Mouse (Mus musculus) left cerebral cortex, adult 18-20 months (tissue): ENCODE measurements around the gene Nrxn1. TPM values are rescaled to one million over a fixed set of nuclear protein-coding genes. Genes with fewer than 3 reads are reported as not detected.
"Not testable (repeated sequence)": the region's sequence is repeated elsewhere in the genome, so short reads cannot be mapped to it uniquely, and the experiment has no call there.

Experiments used
- DNase-seq, 2 experiments: peaks; one replicate each; pipeline ENCODE4 v3.0.0; 2021 to 2022; ENCODE audit warnings: low spot score in 2 of 2, mixed read lengths in 1 of 2
- total RNA-seq, 2 experiments: library from RNA; stranded (reverse); gene quantifications; 2 replicates each; pipeline ENCODE4 v1.2.3; 2021

The Nrxn1 gene
- total RNA-seq, 2 experiments from 2014 or later, result 499 to 523 TPM

DNA sequence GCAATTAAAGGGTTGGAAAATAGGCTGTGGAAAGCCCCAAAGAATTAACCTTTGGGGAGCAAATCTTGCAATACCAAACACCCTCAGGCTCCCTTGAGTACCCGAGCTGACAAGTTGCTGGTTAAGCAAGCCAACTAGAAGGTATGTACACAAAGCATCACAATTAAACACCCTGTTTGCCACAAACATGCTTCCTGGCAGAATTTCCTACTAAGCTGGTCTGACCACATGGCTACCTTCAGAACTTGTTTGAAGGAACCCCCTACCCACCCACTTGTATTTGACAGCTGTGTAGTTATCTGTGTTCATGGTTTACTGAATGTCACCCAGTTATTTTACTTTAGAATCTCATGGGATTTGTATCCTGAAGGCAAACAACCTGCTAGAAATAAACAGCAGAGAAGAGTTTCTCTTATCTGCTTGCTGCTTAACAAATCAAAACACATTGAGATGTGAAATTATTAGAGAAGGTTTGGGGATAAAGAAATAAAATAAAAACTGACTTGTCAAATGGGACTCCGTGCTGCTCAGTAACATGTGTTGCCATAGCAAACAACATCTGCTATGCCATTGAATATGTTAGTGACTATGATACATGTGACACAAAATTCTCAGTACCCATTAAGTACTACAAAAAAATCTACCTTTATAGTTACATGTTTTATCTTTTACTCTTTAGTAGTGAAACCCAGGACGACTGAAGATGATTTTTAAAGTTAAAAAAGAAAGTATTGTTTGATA lies 746.0 kb downstream of the Nrxn1 start:
- no peak for DNase-seq

DNA sequence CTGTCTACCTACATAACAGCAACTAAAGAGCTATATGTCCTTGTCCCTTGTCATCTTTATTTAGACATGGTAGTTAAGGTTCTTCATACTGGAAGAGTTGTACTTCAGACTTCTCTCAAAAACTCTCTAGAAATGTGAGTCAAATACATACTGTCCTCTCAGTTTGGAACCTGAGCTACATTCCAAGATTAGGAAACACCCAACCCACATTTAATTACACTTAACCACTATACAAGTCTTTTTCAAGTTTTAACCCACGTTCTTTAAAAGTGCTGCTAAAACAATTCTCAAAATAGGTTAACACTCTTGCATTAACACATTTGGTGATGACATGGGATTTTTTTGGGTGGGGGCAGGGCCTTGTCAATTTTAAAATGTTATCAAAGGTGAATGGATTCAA lies 759.4 kb downstream of the Nrxn1 start:
- no peak for DNase-seq

DNA sequence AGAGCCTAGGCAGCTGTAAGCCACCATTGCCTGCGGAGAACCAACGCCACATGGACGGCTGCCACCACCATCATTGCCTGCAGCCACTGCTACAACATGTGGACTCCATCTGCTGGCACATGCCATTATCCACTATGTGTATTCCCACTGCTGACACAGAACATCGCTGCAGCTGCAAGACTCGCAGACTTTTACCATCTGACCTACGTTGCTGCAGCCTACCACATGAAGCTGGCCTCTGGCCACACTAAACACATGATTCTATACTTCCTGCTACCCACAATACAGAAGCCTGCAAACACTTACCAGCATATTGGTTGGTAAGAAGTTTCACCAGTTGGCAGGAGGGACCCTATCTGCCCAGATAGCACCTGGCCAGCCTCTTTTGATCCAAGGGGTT lies 769.2 kb downstream of the Nrxn1 start:
- no peak for DNase-seq

DNA sequence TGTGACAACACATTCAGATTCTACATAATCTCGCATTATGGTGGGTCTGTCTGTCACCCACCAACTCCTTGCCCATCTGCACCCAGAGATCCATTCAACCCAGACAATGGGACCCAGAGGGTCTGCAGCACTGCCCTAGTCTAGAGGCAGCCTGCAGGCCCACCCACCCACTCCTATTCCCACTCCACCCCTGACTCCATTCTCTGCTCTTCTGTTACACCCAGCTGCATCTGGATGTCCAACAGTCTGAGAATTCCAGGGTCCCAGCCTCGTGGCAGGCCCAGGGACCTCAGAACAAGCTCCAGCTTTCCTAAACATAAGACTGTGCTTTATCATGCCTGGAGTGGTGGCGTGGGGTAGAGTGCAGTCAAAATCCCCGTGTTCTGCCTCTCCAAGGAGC lies 820.6 kb downstream of the Nrxn1 start:
- DNase-seq, result no peak

DNA sequence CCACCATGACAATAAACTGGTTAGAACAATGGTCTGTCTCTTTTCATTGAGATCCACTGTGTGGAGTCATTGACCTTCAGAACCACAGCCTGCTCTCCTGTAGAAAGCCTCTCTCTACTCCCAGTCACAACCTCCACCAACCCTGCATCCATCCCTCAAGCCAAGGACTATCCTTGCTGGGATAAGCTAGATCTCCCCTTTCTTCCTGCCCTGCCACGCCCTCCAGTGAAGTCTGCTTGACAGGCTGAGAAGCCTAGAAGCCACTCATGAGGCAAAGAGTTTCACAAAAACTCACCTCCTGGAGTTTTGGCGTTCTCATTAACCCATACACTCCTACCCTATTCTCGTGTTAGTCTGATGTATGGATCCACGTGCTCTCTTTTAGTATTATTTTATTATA lies 821.7 kb downstream of the Nrxn1 start:
- no peak for DNase-seq

DNA sequence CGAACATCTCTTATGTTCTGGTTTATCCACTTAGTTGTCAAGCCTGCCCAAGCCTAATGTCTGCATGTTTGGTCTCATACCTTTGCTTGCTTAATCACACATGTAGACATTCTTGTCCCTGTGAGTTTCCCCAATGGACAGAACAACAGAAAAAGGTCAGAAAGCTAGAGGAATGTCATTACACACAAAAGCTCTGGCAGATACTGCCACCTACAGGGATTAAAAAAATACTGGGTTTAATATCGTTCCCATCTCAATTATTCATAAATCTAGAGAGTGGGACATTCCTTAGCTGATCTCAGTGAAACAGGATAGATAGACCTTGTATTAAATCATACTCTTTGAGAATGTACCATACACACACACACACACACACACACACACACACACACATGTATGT lies 823.7 kb downstream of the Nrxn1 start:
- no peak for DNase-seq

DNA sequence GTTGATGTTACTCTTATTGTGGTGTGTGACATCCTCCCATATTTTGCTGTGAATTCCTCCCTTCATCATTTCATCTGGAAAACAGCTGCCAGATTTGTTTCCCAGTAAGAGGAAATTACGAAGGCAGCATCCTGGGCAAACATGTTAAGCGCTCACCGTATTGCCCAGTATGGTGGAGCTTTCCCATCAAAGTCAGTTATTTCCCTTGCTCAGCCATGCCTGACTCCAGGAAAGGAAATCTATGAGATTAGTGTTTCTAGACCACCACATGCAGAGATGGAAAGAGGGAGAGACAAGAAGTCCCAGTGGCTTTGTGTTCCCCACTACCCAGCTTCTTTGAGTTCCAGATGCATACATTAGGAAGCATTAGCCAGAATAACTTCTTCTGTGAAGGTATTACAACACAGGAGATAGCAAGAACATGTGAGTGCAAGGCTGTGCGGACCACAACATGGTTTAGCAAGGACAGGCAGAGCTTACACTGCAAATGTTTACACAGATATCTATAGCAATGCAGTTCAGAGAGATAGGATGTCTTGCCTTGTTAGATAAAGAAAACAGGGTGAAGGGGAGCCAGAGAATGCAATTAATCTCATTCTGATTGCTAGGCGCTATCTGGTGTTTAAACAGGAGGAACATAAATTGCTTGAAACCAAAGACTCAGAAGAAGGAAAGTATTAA lies 839.3 kb downstream of the Nrxn1 start:
- DNase-seq, result no peak

DNA sequence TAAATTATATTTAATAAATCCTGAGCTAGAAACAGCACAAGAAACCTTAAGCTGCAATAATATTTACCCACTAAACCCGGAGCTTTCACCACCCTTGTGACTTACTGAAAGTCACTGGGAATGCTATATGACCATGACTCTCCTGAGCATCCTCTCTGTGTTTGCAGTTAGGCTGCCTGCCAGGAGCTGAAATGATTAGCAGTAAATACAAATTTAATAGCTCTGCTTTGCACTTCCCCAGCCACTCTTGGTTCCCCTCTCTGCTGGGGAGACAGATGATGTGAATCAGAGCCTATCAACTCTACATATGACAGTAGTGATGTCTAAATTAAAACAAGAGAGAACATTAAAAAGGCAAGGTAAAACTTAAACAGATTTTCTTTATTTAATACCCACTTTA lies 840.7 kb downstream of the Nrxn1 start:
- no peak for DNase-seq

DNA sequence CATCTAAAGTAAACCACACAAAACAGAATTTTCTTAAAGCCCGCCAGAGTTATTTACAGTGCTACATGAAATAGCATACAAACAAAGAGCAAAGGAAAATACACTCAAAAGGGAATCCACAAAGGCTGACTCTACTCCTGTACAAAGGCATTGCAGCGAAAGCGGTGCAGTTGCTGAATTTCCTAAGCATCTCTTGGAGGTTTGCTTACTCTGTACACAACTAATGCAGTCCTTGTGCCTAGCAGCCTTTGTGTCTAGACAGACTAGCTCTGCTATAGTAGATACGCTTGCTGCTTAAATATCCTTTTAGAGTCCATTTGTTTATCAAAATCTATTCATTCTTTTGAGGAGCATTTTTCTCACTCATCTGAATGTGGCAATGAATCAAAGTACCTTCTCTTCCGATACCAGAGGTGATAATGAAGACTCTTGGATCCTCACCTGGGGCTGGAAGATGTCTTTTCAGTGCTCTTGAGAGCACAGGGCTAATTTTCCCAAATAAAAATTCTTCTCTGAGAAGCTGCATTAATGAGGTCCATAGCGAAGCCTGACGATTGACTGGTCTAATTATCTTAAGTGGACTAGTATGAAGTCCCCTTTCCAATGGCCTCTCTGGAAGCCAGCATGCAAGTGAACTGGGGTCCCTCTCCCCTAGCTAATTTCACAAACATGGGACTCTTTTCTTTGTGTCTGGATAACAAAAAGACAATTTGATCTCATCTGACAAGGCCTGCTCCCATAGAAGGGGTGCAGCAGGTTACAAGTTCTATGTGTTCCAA lies 845.6 kb downstream of the Nrxn1 start:
- DNase-seq, result no peak

DNA sequence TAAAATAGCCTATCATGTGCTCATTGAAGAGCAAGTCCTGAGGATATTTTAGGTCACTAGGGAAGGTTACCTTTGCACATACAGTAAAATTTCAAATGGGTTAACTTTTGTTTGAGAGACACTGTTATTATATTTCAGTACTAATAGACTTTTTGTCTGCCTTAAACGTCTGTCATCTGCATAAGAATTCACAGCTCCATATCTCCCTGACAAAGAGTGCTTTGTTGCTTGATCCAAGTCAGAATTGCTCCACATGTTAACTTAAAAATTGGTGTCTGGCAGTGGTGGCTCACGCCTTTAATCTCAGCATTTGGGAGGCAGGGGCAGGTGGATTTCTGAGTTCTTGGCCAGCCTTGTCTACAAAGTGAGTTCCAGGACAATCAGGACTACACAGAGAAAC lies 848.5 kb downstream of the Nrxn1 start:
- DNase-seq, result no peak

DNA sequence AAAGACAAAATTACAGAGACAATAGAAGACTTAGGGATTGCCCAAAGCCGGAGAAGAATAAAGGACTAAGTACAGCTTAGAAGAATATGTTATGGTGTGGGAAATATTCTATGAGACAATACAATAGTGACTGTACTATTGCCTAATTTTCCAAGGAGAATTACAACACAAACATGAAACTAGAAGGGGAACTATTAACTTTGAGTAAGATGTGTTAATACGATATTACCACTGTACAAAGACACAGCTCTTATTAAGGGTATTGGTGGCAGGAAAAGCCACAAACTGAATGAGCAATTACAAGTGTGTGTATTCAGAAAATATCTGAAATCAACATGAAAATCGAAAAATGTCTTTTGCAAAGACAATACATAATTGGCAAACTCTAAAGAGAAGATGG lies 853.9 kb downstream of the Nrxn1 start:
- no peak for DNase-seq

DNA sequence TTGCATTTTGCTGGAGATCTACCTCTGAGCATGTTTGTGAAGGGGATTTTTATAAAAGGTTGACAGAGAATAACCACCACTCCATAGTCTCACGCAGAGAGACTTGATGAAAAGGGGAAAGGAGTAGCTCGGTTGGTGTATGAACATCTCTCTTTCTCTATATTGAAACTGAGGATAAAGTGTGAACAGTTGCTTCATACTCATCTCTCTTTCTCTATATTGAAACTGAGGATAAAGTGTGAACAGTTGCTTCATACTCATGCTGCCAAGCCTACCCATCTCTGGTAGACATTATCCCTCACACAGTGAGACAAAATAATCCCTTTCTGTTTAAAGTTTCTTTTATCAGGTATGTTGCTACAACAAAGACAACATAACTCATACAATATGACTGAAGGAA lies 854.4 kb downstream of the Nrxn1 start:
- no peak for DNase-seq

DNA sequence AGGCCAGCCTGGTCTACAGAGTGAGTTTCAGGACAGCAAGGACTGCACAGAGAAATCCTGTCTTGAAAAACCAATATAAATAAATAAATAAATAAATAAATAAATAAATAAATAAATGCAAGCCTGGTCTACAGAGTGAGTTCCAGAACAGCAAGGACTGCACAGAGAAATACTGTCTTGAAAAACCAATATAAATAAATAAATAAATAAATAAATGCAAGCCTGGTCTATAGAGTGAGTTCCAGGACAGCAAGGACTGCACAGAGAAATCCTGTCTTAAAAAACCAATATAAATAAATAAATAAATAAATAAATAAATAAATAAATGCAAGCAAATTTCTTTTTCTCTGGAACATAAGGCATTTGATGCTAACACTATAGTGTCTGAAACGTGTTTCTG lies 857.2 kb downstream of the Nrxn1 start:
- DNase-seq, result not testable (repeated sequence)

DNA sequence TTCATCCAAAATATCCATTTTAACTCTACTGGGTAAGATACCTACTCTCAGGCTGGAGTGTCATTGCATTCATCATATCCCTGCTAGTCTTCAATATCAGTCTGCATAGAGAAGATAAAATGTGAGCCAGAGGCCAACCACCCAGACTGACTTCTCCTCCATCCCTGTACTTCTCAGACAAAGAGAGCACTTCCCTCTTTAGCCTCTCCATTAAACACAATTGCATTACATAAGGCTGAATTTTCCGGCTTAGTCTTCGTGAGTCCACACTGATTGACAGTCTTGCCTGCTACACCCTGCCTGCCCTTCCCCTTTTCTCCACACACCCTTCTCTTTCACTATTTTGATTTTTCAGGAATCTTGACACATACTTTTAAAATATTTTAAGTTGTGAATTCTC lies 858.1 kb downstream of the Nrxn1 start:
- DNase-seq, result no peak

DNA sequence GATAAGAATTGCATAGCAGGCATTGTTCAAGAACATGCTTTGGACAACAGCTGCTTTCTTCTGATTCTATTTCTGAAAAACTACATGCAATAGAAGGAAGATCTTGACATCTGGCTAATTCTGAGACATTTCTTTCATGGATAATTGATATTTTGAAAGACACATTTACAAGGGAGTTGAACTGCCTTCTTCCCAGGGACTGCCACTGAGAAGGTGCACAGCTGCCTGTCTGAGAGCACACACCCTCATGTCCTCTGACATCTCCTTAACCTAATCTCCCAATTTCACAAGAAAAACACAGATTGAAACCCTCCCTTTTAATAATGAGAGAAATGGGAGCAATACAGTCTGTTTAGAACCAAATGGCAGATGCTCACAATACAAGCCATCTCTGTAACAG lies 884.3 kb downstream of the Nrxn1 start:
- no peak for DNase-seq

DNA sequence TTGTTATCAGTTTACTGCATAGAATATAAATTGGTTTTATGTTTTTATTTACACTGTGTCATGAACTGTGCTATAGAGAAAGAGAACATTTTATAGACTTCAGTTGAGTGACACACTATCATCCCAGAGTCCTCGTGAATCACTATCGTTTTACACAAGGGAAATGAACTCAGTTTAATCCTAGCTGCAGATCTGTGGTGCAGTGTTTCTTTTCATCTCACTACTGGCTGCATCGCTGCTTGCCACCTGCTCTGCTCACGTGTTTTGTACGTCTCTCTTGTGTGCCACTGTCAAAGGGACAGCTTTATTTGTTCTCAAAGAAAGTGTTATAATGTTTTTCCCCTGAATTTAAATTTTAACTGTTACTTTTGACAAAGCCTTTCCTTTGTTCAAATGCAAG lies 885.3 kb downstream of the Nrxn1 start:
- no peak for DNase-seq

DNA sequence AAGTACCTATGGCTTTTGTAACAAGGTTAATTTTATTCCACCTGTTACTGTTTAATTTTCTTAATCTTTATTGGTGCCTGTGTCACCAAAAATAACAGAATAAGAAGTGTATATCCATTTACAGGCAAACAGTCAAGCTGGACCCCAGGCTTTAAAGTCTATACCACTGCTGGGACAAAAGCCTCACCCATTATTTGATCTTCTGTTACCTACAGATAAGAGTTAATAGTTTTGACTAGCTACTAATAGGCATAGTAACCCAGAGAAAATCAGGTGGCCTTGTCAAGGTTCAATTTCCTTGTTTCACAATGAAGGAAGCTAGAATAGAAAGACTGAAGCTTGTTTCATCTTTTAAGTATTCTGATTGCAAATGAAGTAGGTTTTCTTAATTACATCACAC lies 888.9 kb downstream of the Nrxn1 start:
- no peak for DNase-seq

DNA sequence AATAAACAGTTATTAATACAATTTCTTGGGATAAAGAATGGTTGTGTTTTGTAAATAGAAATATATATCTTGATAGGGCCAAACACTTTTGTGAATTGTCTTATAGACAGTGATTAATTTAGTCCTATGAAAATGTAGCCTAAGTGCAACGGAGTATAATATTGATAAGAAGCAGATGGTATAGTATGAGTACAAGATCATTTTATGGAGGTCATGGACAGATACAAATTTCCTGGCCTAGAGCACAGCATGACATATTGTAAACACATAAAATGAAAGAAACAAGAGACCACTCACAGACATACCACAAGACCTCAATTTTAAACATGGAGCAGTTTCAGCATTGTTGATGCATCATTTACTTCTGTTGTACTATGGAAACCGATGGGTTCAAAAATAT lies 890.1 kb downstream of the Nrxn1 start:
- no peak for DNase-seq

DNA sequence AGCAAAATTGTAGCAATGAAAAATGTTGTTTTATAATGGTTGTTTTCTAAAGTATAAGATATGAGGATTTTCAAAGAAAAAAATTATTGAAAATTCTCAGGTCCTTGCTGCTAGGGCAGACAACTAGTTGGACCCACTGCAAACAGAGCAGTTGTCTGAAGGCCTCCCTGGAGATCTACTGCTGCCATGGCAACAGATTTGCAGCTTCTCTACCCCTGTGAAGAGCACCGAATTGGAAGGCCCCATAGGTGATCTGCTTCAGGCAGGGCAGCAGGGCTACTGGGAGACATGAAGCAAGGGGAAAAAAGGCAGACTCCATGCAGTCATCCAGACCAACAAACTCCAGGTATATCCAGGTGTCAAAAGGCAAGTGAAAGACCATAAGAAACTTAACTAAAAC lies 896.1 kb downstream of the Nrxn1 start:
- DNase-seq, result no peak

DNA sequence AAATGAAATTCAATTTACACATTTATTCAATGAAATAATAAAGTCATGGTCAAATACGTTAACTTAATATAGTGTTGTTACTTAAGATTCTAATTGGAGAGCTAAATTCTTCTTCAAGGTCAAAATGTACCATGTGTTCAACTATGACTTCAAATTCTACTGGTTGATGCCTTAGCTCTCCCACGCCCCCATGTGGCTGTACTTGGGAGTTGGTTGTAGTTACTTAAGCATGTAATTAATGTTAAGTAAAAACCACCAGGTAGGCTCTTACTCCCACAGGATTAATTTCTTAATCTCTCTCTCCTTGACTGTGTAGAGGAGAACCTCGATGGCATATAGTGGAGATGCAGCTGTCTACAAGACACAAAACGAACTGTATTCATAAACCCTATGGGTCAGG lies 951.3 kb downstream of the Nrxn1 start:
- no peak for DNase-seq

DNA sequence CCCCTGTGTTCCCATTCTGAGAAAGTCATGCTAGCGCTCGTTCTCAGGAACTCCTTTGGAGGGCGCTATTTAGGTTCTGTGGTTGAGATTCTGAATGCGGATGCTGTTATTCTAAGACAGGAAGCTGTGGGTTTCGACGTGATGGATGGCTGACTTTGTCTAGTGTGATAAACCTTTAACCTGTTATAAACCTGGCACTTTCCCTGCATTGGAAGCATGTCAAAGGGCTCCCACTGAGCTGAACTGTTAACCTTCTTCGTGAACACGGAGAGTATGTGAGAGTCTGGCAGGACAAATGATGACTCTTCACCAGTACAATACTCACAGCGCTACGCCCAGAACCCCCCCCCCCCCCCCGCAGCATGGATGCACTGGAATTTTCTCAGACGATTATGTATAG lies 962.0 kb downstream of the Nrxn1 start:
- no peak for DNase-seq

DNA sequence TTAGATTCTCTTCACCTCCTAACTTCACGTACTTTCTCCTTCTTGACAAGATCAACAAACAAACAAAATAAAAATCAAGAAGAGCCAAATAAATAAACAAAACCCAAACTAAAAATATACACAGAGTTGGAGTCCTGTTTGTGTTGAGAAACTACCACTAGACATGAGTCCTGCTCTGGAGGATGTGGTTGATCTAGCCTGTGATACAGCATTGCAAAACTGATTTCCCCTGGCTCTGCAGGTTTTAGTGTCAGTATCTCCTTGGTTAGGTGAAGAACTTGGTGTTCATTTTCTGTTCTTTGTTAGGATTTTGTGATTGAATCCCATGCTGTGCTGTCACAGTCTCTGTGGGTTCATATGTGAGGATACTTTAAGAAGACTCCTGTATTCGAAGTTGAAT lies 963.7 kb downstream of the Nrxn1 start:
- no peak for DNase-seq
